Mouse (Mus musculus): ENCODE measurements around the gene Wdr53. TPM values are rescaled to one million over a fixed set of nuclear protein-coding genes. Genes with fewer than 3 reads are reported as not detected.
A peak's percentile ranks its signal among the peaks of the same experiment; 100 is the strongest.
"Not testable (repeated sequence)": the region's sequence is repeated elsewhere in the genome, so short reads cannot be mapped to it uniquely, and the experiment has no call there.

Wdr53 gene
- polyA plus RNA-seq (2015; fragmentation: Nextera tagmentation; extraction: Ambion mirVana): 19.6 and 20.8 TPM in 2 replicates

- Histone ChIP-seq H3K4me2 (replicated peaks) (peak within 1 kb of the TSS; percentile 62), H3K9ac (peak within 1 kb of the TSS; percentile 83), H3K27me3 (no peaks in the 10 kb centered on the region), H3K36me3 (peaks cover 2% of the 10 kb centered on the region), H3K4me1 (peaks cover 22% of the 10 kb centered on the region), H3K27ac (replicated peaks) (peak within 1 kb of the TSS; percentile 93), H3K9me3 (replicated peaks) (no peaks in the 10 kb centered on the region), H3K4me3 (replicated peaks) (peak within 1 kb of the TSS; percentile 94)
- WGBS: 1% methylated on average over 45 of the region's 48 CpGs
- ATAC-seq (ENCODE audit: insufficient number of reproducible peaks, low FRiP score, low TSS enrichment, low read depth): peak; percentile 99
Observed at GRCm38 (mm10) chr16:32246952-32247370, at the start of gene Wdr53, which contains the start of gene Fbxo45. Gene Wdr53 (plus strand): TSS chr16:32247227. Gene Fbxo45 (minus strand): TSS chr16:32247158.

GRCm38 (mm10) chr16:32200256-32201003, 46.6 kb upstream of the Wdr53 start:
- peak overlapping the region; percentile 33 for H3K9ac ChIP-seq
- H3K36me3 ChIP-seq: no peaks in the 10 kb centered on the region
- no peaks in the 10 kb centered on the region for H3K4me1 ChIP-seq
- no peaks in the 10 kb centered on the region for H3K27me3 ChIP-seq
- H3K27ac ChIP-seq (replicated peaks): peak overlapping the region; percentile 87
- H3K4me2 ChIP-seq (replicated peaks): peak overlapping the region; percentile 52
- no peaks in the 10 kb centered on the region for H3K9me3 ChIP-seq (replicated peaks)
- H3K4me3 ChIP-seq (replicated peaks): peak overlapping the region; percentile 37
- 26% methylated on average over 21 of the region's 21 CpGs for WGBS
- peak; percentile 75 for ATAC-seq (ENCODE audit: insufficient number of reproducible peaks, low FRiP score, low TSS enrichment, low read depth)

- Histone ChIP-seq H3K9ac (peak overlapping the region; percentile 33), H3K4me1 (no peaks in the 10 kb centered on the region), H3K4me2 (replicated peaks) (peak overlapping the region; percentile 52), H3K36me3 (no peaks in the 10 kb centered on the region), H3K4me3 (replicated peaks) (peak overlapping the region; percentile 37), H3K27ac (replicated peaks) (peak overlapping the region; percentile 87), H3K9me3 (replicated peaks) (no peaks in the 10 kb centered on the region), H3K27me3 (no peaks in the 10 kb centered on the region)
- 38% methylated on average over 9 of the region's 9 CpGs for WGBS
- ATAC-seq (ENCODE audit: insufficient number of reproducible peaks, low FRiP score, low TSS enrichment, low read depth): no peak
Observed at GRCm38 (mm10) chr16:32201004-32201325, 46.1 kb upstream of the Wdr53 start.

- Histone ChIP-seq H3K4me2 (replicated peaks) (no peak overlapping the region), H3K27me3 (no peaks in the 10 kb centered on the region), H3K9ac (no peak overlapping the region), H3K36me3 (no peaks in the 10 kb centered on the region), H3K27ac (replicated peaks) (no peak overlapping the region), H3K9me3 (replicated peaks) (no peaks in the 10 kb centered on the region), H3K4me3 (replicated peaks) (no peak overlapping the region), H3K4me1 (no peaks in the 10 kb centered on the region)
- no peak for ATAC-seq (ENCODE audit: insufficient number of reproducible peaks, low FRiP score, low TSS enrichment, low read depth)
- 76% methylated on average over 6 of the region's 6 CpGs for WGBS
Observed at GRCm38 (mm10) chr16:32202681-32203080, 44.3 kb upstream of the Wdr53 start.

GRCm38 (mm10) chr16:32204902-32205301, 42.1 kb upstream of the Wdr53 start:
- ATAC-seq (ENCODE audit: insufficient number of reproducible peaks, low FRiP score, low TSS enrichment, low read depth): no peak
- H3K36me3 ChIP-seq: no peaks in the 10 kb centered on the region
- H3K9ac ChIP-seq: no peak overlapping the region
- no peaks in the 10 kb centered on the region for H3K4me1 ChIP-seq
- H3K4me3 ChIP-seq (replicated peaks): no peak overlapping the region
- no peak overlapping the region for H3K4me2 ChIP-seq (replicated peaks)
- H3K9me3 ChIP-seq (replicated peaks): no peaks in the 10 kb centered on the region; the same call in 1 of the 2 replicates
- WGBS: 51% methylated on average over 3 of the region's 3 CpGs
- H3K27me3 ChIP-seq: no peaks in the 10 kb centered on the region
- no peak overlapping the region for H3K27ac ChIP-seq (replicated peaks)

- H3K4me3 ChIP-seq (replicated peaks): no peak overlapping the region
- no peaks in the 10 kb centered on the region for H3K4me1 ChIP-seq
- no peak overlapping the region for H3K9ac ChIP-seq
- no peaks in the 10 kb centered on the region for H3K36me3 ChIP-seq
- no peak overlapping the region for H3K4me2 ChIP-seq (replicated peaks)
- ATAC-seq (ENCODE audit: insufficient number of reproducible peaks, low FRiP score, low TSS enrichment, low read depth): no peak
- H3K27ac ChIP-seq (replicated peaks): no peak overlapping the region
- no peaks in the 10 kb centered on the region for H3K27me3 ChIP-seq
- H3K9me3 ChIP-seq (replicated peaks): no peaks in the 10 kb centered on the region; the same call in 1 of the 2 replicates
Observed at GRCm38 (mm10) chr16:32214156-32214555, 32.9 kb upstream of the Wdr53 start.

GRCm38 (mm10) chr16:32214804-32215576, 32.0 kb upstream of the Wdr53 start:
- Histone ChIP-seq H3K27ac (replicated peaks) (no peak overlapping the region), H3K27me3 (no peaks in the 10 kb centered on the region), H3K9me3 (replicated peaks) (no peaks in the 10 kb centered on the region; the same call in 1 of the 2 replicates), H3K4me1 (no peaks in the 10 kb centered on the region), H3K9ac (no peak overlapping the region), H3K4me2 (replicated peaks) (no peak overlapping the region), H3K4me3 (replicated peaks) (no peak overlapping the region), H3K36me3 (no peaks in the 10 kb centered on the region)
- WGBS: 74% methylated on average over 17 of the region's 17 CpGs
- ATAC-seq (ENCODE audit: insufficient number of reproducible peaks, low FRiP score, low TSS enrichment, low read depth): no peak

GRCm38 (mm10) chr16:32221803-32222202, 25.2 kb upstream of the Wdr53 start:
- no peaks in the 10 kb centered on the region for H3K27me3 ChIP-seq
- ATAC-seq (ENCODE audit: insufficient number of reproducible peaks, low FRiP score, low TSS enrichment, low read depth): no peak

GRCm38 (mm10) chr16:32222399-32222798, 24.6 kb upstream of the Wdr53 start:
- H3K4me1 ChIP-seq: no peaks in the 10 kb centered on the region
- no peak overlapping the region for H3K4me3 ChIP-seq (replicated peaks)
- no peaks in the 10 kb centered on the region for H3K36me3 ChIP-seq
- no peak overlapping the region for H3K4me2 ChIP-seq (replicated peaks)
- no peaks in the 10 kb centered on the region for H3K9me3 ChIP-seq (replicated peaks)
- H3K27me3 ChIP-seq: no peaks in the 10 kb centered on the region
- no peak overlapping the region for H3K9ac ChIP-seq
- H3K27ac ChIP-seq (replicated peaks): no peak overlapping the region
- ATAC-seq (ENCODE audit: insufficient number of reproducible peaks, low FRiP score, low TSS enrichment, low read depth): no peak

More at GRCm38 (mm10) chr16:32221803-32222202, 25.2 kb upstream of the Wdr53 start:
- no peaks in the 10 kb centered on the region for H3K36me3 ChIP-seq
- no peak overlapping the region for H3K27ac ChIP-seq (replicated peaks)
- H3K4me1 ChIP-seq: no peaks in the 10 kb centered on the region
- H3K4me2 ChIP-seq (replicated peaks): no peak overlapping the region
- 80% methylated on average over 4 of the region's 4 CpGs for WGBS
- H3K9me3 ChIP-seq (replicated peaks): no peaks in the 10 kb centered on the region
- H3K9ac ChIP-seq: no peak overlapping the region
- H3K4me3 ChIP-seq (replicated peaks): no peak overlapping the region

- peaks cover 18% of the 10 kb centered on the region for H3K36me3 ChIP-seq
- not testable (repeated sequence) for H3K9ac ChIP-seq; H3K9me3 ChIP-seq (replicated peaks); H3K27me3 ChIP-seq; H3K27ac ChIP-seq (replicated peaks); ATAC-seq (ENCODE audit: insufficient number of reproducible peaks, low FRiP score, low TSS enrichment, low read depth); H3K4me3 ChIP-seq (replicated peaks); H3K4me2 ChIP-seq (replicated peaks); H3K4me1 ChIP-seq
- 86% methylated on average over 3 of the region's 3 CpGs for WGBS
Observed at GRCm38 (mm10) chr16:32232050-32232449, 15.0 kb upstream of the Wdr53 start.

- no peak for ATAC-seq (ENCODE audit: insufficient number of reproducible peaks, low FRiP score, low TSS enrichment, low read depth)
- Histone ChIP-seq H3K4me1 (no peaks in the 10 kb centered on the region), H3K4me2 (replicated peaks) (no peak overlapping the region), H3K27ac (replicated peaks) (no peak overlapping the region), H3K9ac (no peak overlapping the region), H3K27me3 (no peaks in the 10 kb centered on the region), H3K36me3 (peaks cover 26% of the 10 kb centered on the region), H3K4me3 (replicated peaks) (no peak overlapping the region), H3K9me3 (replicated peaks) (no peaks in the 10 kb centered on the region)
- WGBS: 90% methylated on average over 19 of the region's 19 CpGs
Observed at GRCm38 (mm10) chr16:32237930-32238680, 8.9 kb upstream of the Wdr53 start.

Data from embryonic facial prominence, embryonic 15.5 days (tissue).